Mouse (Mus musculus): Measurements from ENCODE around the gene Igfbp3.

DNA sequence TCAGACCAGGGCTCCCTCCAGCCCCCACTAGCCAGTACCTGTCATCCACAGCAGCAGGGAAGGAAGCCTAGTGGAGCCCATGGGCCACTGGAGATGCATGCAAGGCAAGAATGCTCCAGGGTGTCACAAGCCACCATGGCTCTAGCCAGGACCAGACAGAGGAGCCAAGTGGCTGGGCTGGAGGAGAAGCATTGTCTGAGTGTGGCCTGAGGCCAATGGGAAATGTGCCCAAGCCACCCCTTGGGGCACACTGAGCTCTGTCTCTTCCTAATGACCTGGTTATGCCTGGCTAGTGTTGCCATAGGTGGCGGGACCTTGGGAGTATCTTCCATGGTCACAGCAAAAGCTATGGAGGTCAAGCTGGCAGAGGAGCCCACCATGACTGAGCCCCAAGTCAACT is 44.1 kb downstream of the Igfbp3 start:
- TF ChIP-seq CTCF (IDR thresholded peaks at IDR 0.05; ENCODE audit: insufficient read depth, low read length) (no peak), POLR2A (IDR thresholded peaks at IDR 0.05; ENCODE audit: borderline replicate concordance, extremely low read depth, low read depth, low read length) (no peak)
